Mouse (Mus musculus) liver, adult 2 months (tissue): ENCODE results near the gene Ncapd2. TPM values are rescaled to one million over a fixed set of nuclear protein-coding genes. Genes with fewer than 3 reads are reported as not detected.

Experiments
- DNase-seq: peaks from one replicate; pipeline ENCODE4 v3.0.0-alpha.2; 2011; ENCODE audit warnings: low read depth, low spot score; ENCODE audit errors: extremely low read depth
- H3K27ac ChIP-seq: fragments of 200-500 bp; replicated peaks from 2 replicates; pipeline ENCODE4 v1.5.1; 2012; ENCODE audit warnings: low read depth, mild to moderate bottlenecking, control low read depth, inconsistent platforms, low read length; ENCODE audit not compliant: insufficient read depth
- H3K27me3 ChIP-seq: fragments of 200-500 bp; 2 replicates; pipeline ENCODE4 v1.6.1; 2012; ENCODE audit warnings: mild to moderate bottlenecking, moderate library complexity, low read length, inconsistent platforms; ENCODE audit not compliant: control insufficient read depth, insufficient read depth
- H3K36me3 ChIP-seq: fragments of 200-500 bp; 2 replicates; pipeline ENCODE4 v1.6.1; 2012; ENCODE audit warnings: low read length, inconsistent platforms; ENCODE audit not compliant: control insufficient read depth, insufficient read depth
- H3K4me1 ChIP-seq: fragments of 200-500 bp; 2 replicates; pipeline ENCODE4 v1.6.1; 2011; ENCODE audit warnings: low read length; ENCODE audit not compliant: control insufficient read depth, insufficient read depth
- H3K4me3 ChIP-seq: fragments of 200-500 bp; 2 replicates; pipeline ENCODE4 v1.5.1; 2011; ENCODE audit warnings: low read depth, mild to moderate bottlenecking, control low read depth, low read length, moderate library complexity; ENCODE audit not compliant: insufficient read depth
- H3K79me2 ChIP-seq: fragments of 200-500 bp; 2 replicates; pipeline ENCODE4 v1.6.1; 2012; ENCODE audit warnings: inconsistent platforms, mild to moderate bottlenecking, low read length, moderate library complexity; ENCODE audit not compliant: control insufficient read depth, insufficient read depth
- H3K9ac ChIP-seq: fragments of 200-500 bp; 2 replicates; pipeline ENCODE4 v1.6.1; 2012; ENCODE audit warnings: low read depth, mild to moderate bottlenecking, control low read depth, inconsistent platforms, low read length
- CTCF ChIP-seq: fragments of 200-500 bp; IDR thresholded peaks from 2 replicates; pipeline ENCODE4 v1.5.1; 2011; ENCODE audit warnings: low read depth, low read length, control low read depth
- POLR2A ChIP-seq: fragments of 200-500 bp; IDR thresholded peaks from 2 replicates; pipeline ENCODE4 v1.6.1; 2011; ENCODE audit warnings: low read length, control low read depth; ENCODE audit not compliant: insufficient read depth; ENCODE audit errors: extremely low read depth
- WGBS: fragments of 180-500 bp; shearing (Covaris S2); methylation state at CpG from one replicate; pipeline ENCODE4 v1.1.7; 2018; 5-methylcytosine and 5-hydroxymethylcytosine counted together
- polyA plus RNA-seq: library from polyadenylated mRNA; depleted of rRNA; stranded (reverse); fragments of >200 nt; gene quantifications from 2 replicates; pipeline ENCODE4 v1.2.3, GENCODE M21; 2012; rRNA removed
- total RNA-seq: library from RNA; depleted of rRNA; stranded (reverse); fragments of >200 nt; gene quantifications from 2 replicates; pipeline ENCODE4 v1.2.3, GENCODE M21; 2014; rRNA removed

Ncapd2 gene
- total RNA-seq (2.4 and 4.6 TPM in 2 replicates), polyA plus RNA-seq (3.5 and 5.3 TPM in 2 replicates)

GRCm38 (mm10) chr6:125191332-125192015, at the start of gene Ncapd2, which contains the start of gene Mrpl51:
Gene Ncapd2, minus strand, starts transcription at chr6:125191701.
Gene Mrpl51, plus strand, starts transcription at chr6:125191801.
- Histone ChIP-seq H3K79me2 (no peaks in the 10 kb centered on the region), H3K4me3 (peak within 1 kb of the TSS; percentile 65), H3K9ac (peak within 1 kb of the TSS; percentile 85), H3K27ac (peak within 1 kb of the TSS; percentile 86), H3K27me3 (no peaks in the 10 kb centered on the region), H3K36me3 (peaks cover 13% of the 10 kb centered on the region; the same call in 1 of the 2 replicates), H3K4me1 (peaks cover 2% of the 10 kb centered on the region)
- WGBS = under 1% methylated on average over 54 of the region's 54 CpGs
- TF ChIP-seq POLR2A (peak; percentile 43; the same call in 1 of the 2 replicates), CTCF (no peak)
- peak; percentile 87 for DNase-seq

DNA sequence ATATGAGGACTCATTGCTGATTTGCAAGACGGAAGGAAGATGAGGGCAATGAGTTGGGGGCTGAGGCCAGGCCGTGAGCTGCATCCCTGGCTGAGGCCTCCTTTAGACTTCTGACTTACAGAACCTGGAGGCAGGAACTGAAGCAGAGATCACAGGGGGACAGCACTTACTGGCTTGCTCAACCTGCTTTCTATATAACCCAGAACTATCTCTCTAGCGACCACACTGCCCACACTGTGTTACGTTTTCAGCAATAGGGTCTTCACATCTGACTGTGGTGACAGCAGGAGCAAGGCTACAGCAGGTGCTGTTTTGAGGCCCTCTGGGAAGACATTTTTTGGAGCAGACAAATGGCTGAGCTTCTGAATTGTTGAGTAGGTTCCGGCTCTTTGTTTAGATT, 49.1 kb upstream of the Ncapd2 start:
- no peak overlapping the region for H3K9ac ChIP-seq
- no peak for TF ChIP-seq POLR2A
- TF ChIP-seq CTCF = no peak
- no peaks in the 10 kb centered on the region for H3K4me1 ChIP-seq
- no peak overlapping the region for H3K27ac ChIP-seq
- no peak for DNase-seq
- 94% methylated on average over 5 of the region's 5 CpGs for WGBS
- H3K79me2 ChIP-seq = no peaks in the 10 kb centered on the region
- no peak overlapping the region for H3K4me3 ChIP-seq
- no peaks in the 10 kb centered on the region for H3K27me3 ChIP-seq
- no peaks in the 10 kb centered on the region for H3K36me3 ChIP-seq

- 95% methylated on average over 5 of the region's 5 CpGs for WGBS
These were observed 48.0 kb upstream of the Ncapd2 start for GRCm38 (mm10) chr6:125239547-125239946.

DNA sequence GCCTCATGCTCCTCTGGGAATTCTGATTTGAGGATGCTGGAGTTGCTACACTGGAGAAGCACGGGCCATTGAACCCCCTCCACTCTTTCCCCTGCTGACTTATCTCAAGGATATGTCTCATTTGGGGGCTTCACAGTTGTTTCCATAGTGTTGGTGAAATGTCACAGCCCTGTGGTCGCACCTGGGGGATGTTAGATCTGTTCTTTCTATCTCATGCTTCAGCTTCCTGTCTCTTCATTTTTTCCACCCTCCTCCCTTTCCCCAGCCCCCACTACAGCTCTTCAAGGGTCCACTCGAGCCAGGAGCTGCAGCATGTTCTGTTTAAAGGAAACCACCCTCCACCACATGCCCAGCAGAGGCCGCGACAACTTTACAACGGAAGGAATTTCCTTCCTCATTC, 46.9 kb upstream of the Ncapd2 start:
- Histone ChIP-seq H3K4me1 (no peaks in the 10 kb centered on the region), H3K27me3 (no peaks in the 10 kb centered on the region), H3K9ac (no peak overlapping the region), H3K27ac (no peak overlapping the region), H3K4me3 (no peak overlapping the region), H3K79me2 (no peaks in the 10 kb centered on the region), H3K36me3 (no peaks in the 10 kb centered on the region)
- TF ChIP-seq POLR2A (no peak), CTCF (no peak)
- WGBS = 68% methylated on average over 6 of the region's 6 CpGs
- no peak for DNase-seq

More at GRCm38 (mm10) chr6:125239547-125239946, 48.0 kb upstream of the Ncapd2 start:
- no peak overlapping the region for H3K27ac ChIP-seq
- H3K27me3 ChIP-seq = no peaks in the 10 kb centered on the region
- DNase-seq = no peak
- H3K36me3 ChIP-seq = no peaks in the 10 kb centered on the region
- no peak overlapping the region for H3K9ac ChIP-seq
- H3K79me2 ChIP-seq = no peaks in the 10 kb centered on the region
- H3K4me3 ChIP-seq = no peak overlapping the region
- H3K4me1 ChIP-seq = no peaks in the 10 kb centered on the region
- no peak for TF ChIP-seq CTCF
- no peak for TF ChIP-seq POLR2A

- 82% methylated on average over 4 of the region's 4 CpGs for WGBS
- H3K4me3 ChIP-seq = no peak overlapping the region
- H3K79me2 ChIP-seq = no peaks in the 10 kb centered on the region; the same call in 1 of the 2 replicates
- H3K27me3 ChIP-seq = no peaks in the 10 kb centered on the region
- H3K9ac ChIP-seq = no peak overlapping the region
- H3K27ac ChIP-seq = no peak overlapping the region
- TF ChIP-seq POLR2A (no peak), CTCF (no peak)
- no peaks in the 10 kb centered on the region for H3K36me3 ChIP-seq
- H3K4me1 ChIP-seq = peaks cover 2% of the 10 kb centered on the region
- DNase-seq = no peak
These were observed 45.9 kb upstream of the Ncapd2 start for GRCm38 (mm10) chr6:125237421-125237820.

DNA sequence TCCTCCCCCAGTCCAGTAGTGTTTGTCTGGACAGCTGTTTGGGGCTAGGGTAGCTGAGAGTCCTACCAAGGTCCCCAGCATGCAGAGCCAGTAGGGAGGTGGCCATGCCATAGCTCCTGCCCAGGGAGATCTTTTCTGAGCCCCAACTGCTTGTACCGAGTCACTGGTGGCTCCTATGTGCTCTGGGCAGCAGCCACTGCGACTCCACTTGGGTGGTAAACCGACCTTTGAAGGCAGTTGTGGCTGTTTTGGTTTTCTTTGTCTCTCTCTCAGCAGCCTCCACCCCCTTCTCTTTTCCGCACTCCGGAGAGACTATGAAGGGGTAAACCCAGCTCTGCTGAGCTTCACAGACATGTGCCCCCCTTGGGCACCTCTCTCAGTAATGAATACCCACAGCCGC, 45.3 kb upstream of the Ncapd2 start, which contains the start of gene Cd27:
TSS of gene Cd27 (minus strand) at position 229 of the 400 bp plus-strand sequence.
- no peak for DNase-seq
- H3K79me2 ChIP-seq = no peaks in the 10 kb centered on the region; the same call in 1 of the 2 replicates
- H3K4me1 ChIP-seq = peaks cover 3% of the 10 kb centered on the region
- TF ChIP-seq CTCF = no peak
- TF ChIP-seq POLR2A = no peak
- H3K9ac ChIP-seq = no peak within 1 kb of the TSS
- H3K4me3 ChIP-seq = no peak within 1 kb of the TSS
- 68% methylated on average over 6 of the region's 6 CpGs for WGBS
- no peaks in the 10 kb centered on the region for H3K27me3 ChIP-seq
- H3K27ac ChIP-seq = no peak within 1 kb of the TSS
- H3K36me3 ChIP-seq = no peaks in the 10 kb centered on the region
